Mouse (Mus musculus) ES-E14 (cell line): ENCODE results near the gene Myl3. TPM values are rescaled to one million over a fixed set of nuclear protein-coding genes. Genes with fewer than 3 reads are reported as not detected.

Experiments
- DNase-seq: peaks from one replicate; pipeline ENCODE4 v3.0.0-alpha.2; 2013; ENCODE audit warnings: low read depth, low spot score
- H3K27ac ChIP-seq: 2 replicates; pipeline ENCODE4 v1.5.1; 2012; ENCODE audit warnings: low read depth, mild to moderate bottlenecking, low read length, moderate library complexity, mixed read lengths; ENCODE audit not compliant: poor library complexity, insufficient read depth, severe bottlenecking
- H3K36me3 ChIP-seq: 2 replicates; pipeline ENCODE4 v1.6.1; 2012; ENCODE audit warnings: mild to moderate bottlenecking, low read length, moderate library complexity, mixed read lengths; ENCODE audit not compliant: control insufficient read depth, poor library complexity, insufficient read depth, severe bottlenecking
- H3K4me1 ChIP-seq, 2 experiments: fragments of 150-350 bp in 1 of 2; sonication (generic) in 1 of 2; 2 replicates each; pipeline ENCODE4 v1.6.1; 2012; ENCODE audit warnings: low read length in 2 of 2, mild to moderate bottlenecking in 1 of 2, mixed read lengths in 1 of 2; ENCODE audit not compliant: control insufficient read depth in 2 of 2, insufficient read depth in 2 of 2, poor library complexity in 1 of 2
- H3K4me3 ChIP-seq, 2 experiments: fragments of 150-350 bp in 1 of 2; sonication (generic) in 1 of 2; 2 replicates each; pipeline ENCODE4 v1.5.1; 2012; ENCODE audit warnings: low read length in 2 of 2, low read depth in 1 of 2, mild to moderate bottlenecking in 1 of 2, mixed read lengths in 1 of 2; ENCODE audit not compliant: insufficient read depth in 1 of 2, poor library complexity in 1 of 2, severe bottlenecking in 1 of 2
- H3K9ac ChIP-seq: 2 replicates; pipeline ENCODE4 v1.6.1; 2012; ENCODE audit warnings: low read depth, mild to moderate bottlenecking, low read length, mixed read lengths; ENCODE audit not compliant: poor library complexity, insufficient read depth, severe bottlenecking
- H3K9me3 ChIP-seq: fragments of 150-350 bp; sonication (generic); 2 replicates; pipeline ENCODE4 v1.6.1; 2012; ENCODE audit warnings: low read depth, mild to moderate bottlenecking, low read length; ENCODE audit not compliant: control insufficient read depth, insufficient read depth
- CHD2 ChIP-seq: IDR thresholded peaks from 2 replicates; pipeline ENCODE4 v1.6.1; 2014; ENCODE audit warnings: mild to moderate bottlenecking, low read depth, low read length, inconsistent platforms
- HCFC1 ChIP-seq: IDR thresholded peaks from 2 replicates; pipeline ENCODE4 v1.6.1; 2012; ENCODE audit warnings: low read length, inconsistent platforms, borderline replicate concordance; ENCODE audit not compliant: insufficient read depth
- MAFK ChIP-seq: IDR thresholded peaks from 2 replicates; pipeline ENCODE4 v1.6.1; 2014; ENCODE audit warnings: mild to moderate bottlenecking, low read depth, low read length, inconsistent platforms; ENCODE audit not compliant: insufficient read depth
- ZC3H11A ChIP-seq: IDR thresholded peaks from 2 replicates; pipeline ENCODE4 v1.6.1; 2012; ENCODE audit warnings: low read depth, mild to moderate bottlenecking, inconsistent platforms, low read length, borderline replicate concordance
- ZNF384 ChIP-seq: IDR thresholded peaks from 2 replicates; pipeline ENCODE4 v1.6.1; 2012; ENCODE audit warnings: low read depth, low read length, inconsistent platforms
- in situ Hi-C, 2 experiments: fragments of 600-800 bp; cut with MboI; formaldehyde crosslinking; loops; one replicate each; pipeline ENCODE4 v1.15.1; 2025; ENCODE audit warnings: low sequenced_read_pairs in 2 of 2, inconsistent platforms in 1 of 2; ENCODE audit not compliant: unreplicated experiment in 2 of 2
- total RNA-seq: library from RNA; depleted of rRNA; stranded (reverse); fragments of 300-350 nt; gene quantifications from 2 replicates; pipeline ENCODE4 v1.2.3, GENCODE M21; 2012

Myl3 gene
- total RNA-seq, 1 experiment = 0.89 TPM

DNA sequence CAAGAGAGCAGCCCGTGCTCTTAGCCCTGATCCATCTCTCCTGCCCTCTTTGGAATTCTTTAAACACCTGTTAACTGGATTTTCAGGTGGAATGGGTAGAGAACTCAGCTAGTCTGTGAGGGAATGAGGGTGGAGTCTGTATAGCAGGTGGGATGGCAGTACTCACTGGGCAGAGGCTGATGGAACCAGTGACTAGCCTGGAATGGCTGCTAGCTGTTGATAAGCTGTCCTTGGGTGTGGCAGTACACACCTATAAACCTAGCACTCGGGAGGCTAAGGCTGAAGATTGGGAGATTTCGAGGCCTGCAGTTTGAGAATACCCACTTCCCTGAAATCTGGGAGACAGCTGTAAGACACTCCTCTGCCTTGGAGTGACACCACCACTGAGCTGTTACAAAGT lies 42.1 kb upstream of the Myl3 start:
- Histone ChIP-seq H3K9ac (no peak overlapping the region), H3K27ac (no peak overlapping the region), H3K9me3 (no peaks in the 10 kb centered on the region), H3K36me3 (no peaks in the 10 kb centered on the region; the same call in 1 of the 2 replicates), H3K4me3 (no peak overlapping the region), H3K4me1 (peaks cover 0 to 6% of the 10 kb centered on the region in 2 experiments; a peak in 1 of 4 replicates)
- TF ChIP-seq ZNF384 (no peak), ZC3H11A (no peak)
- in situ Hi-C loops = no loop called here
- DNase-seq = no peak

DNA sequence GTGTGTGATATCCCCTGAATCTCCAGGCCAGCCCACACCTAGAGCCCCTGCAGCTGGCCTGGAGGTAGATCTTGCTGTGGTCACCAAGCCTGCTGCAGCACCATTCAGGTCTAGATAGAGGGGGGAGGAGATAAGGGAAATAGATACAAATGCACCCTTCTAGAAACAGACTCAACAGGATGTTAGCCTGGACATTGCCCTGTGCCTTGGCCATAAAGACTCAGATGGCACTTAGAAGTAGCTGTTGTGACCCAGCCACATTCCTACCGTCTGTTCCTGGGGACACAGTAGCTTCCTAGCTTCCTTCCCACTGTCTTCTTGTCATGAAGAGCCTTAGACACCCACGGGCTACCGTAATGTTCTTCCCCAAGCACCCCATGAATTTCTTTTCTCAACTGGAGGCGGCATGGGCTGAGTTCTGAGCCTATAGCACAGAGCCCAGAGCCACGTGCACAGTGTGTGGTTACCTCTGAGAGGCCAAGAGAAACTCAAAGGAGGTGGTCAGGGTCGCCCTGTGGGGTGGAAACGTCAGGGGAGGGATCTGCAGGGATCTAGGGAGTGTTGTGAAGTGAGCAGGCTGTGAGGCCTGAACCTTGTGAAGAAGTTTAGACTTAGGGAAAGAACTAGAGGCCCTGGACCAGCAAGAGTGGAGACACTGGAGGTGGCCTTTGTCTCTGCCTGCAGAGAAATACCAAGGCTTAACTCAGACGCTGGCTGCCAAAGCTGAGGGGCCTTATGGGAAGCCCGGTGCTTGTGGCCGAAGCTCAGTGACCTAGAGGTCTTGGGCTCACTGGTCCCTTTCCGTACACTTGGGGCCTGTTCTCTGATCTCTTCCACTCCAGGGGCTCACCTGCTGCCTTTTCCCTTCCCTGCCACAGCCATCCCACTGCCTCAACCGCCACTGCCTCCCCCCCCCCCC lies 40.3 kb upstream of the Myl3 start:
- Histone ChIP-seq H3K27ac (no peak overlapping the region), H3K4me3 (no peak overlapping the region), H3K4me1 (peaks cover 0 to 6% of the 10 kb centered on the region in 2 experiments; a peak in 1 of 4 replicates), H3K9ac (no peak overlapping the region), H3K9me3 (no peaks in the 10 kb centered on the region), H3K36me3 (no peaks in the 10 kb centered on the region; the same call in 1 of the 2 replicates)
- no peak for DNase-seq
- TF ChIP-seq ZC3H11A (no peak), MAFK (no peak), CHD2 (no peak), ZNF384 (no peak), HCFC1 (no peak)
- in situ Hi-C loops = no loop called here

DNA sequence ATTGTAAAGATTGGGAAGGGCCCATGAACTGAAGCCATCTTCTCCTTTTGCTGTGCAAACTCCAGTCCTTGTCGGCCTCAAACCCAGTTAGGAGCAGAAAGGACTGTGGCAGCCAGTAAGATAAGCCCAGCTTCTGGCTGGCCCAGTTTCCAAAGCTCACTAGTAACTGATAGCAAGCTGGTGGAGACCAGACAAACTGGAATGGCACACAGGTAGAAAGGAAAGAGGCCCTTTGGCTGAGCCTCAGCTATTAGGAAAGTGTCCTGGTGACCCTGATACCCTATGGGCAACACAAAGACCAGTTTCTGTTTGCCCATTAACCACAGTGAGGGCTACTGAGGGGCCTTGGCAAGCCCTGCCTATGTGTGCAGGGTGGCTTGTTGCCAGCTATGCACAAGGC lies 38.8 kb upstream of the Myl3 start:
- no peak overlapping the region for H3K9ac ChIP-seq
- no peaks in the 10 kb centered on the region for H3K4me1 ChIP-seq
- no peak overlapping the region for H3K27ac ChIP-seq
- H3K9me3 ChIP-seq = no peaks in the 10 kb centered on the region
- TF ChIP-seq CHD2 = no peak
- no peak for TF ChIP-seq ZNF384
- no peak for TF ChIP-seq ZC3H11A
- TF ChIP-seq HCFC1 = no peak
- no peak for TF ChIP-seq MAFK
- H3K36me3 ChIP-seq = no peaks in the 10 kb centered on the region; the same call in 1 of the 2 replicates
- H3K4me3 ChIP-seq = no peak overlapping the region
- DNase-seq = no peak
- in situ Hi-C loops = no loop called here

DNA sequence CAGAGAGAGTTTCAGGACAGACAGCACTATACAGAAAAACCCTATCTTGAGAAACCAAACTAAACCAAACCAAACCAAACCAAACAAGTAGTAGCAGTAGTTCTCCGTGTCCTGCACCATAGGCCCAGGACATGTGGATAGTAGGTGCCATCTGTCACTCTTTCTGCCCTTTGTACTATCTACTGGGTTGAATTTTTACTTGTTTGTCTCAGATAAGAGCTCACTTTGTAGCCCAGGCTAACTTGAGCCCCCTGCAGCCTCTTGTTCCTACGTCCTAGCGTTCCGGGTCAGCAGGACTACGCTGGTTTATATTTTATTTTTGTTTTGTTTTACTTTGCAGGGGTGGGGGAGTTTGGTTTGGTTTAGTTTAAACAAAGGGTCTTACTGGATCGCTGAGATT lies 37.7 kb upstream of the Myl3 start:
- Histone ChIP-seq H3K9me3 (no peaks in the 10 kb centered on the region), H3K9ac (no peak overlapping the region), H3K4me3 (no peak overlapping the region), H3K36me3 (no peaks in the 10 kb centered on the region; the same call in 1 of the 2 replicates), H3K27ac (no peak overlapping the region), H3K4me1 (no peaks in the 10 kb centered on the region)
- TF ChIP-seq ZC3H11A = no peak
- no peak for TF ChIP-seq HCFC1
- in situ Hi-C loops = no loop called here
- no peak for DNase-seq

DNA sequence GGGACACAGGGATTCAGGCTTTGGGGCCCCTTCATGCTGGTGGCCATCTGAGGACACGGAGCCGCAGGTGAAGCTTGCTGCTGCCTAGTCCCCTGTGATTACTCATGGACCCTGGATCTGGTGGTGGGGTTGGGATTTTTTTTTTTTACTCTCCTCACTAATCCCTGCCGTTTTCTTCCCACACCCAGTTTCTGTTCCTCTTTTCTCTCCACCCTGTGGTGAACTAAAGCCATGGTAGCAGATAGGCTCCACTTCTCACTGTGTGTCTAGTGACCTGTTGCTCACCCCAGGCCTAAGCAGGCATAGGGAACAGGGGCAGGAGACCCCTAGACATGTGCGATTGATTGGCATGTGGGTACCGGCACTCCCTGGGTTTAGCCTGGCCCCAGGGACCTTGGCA lies 34.9 kb upstream of the Myl3 start:
- TF ChIP-seq ZC3H11A = no peak
- TF ChIP-seq MAFK = no peak
- TF ChIP-seq ZNF384 = no peak
- TF ChIP-seq CHD2 = no peak
- TF ChIP-seq HCFC1 = no peak
- no peak overlapping the region for H3K4me3 ChIP-seq
- no peak overlapping the region for H3K9ac ChIP-seq
- H3K27ac ChIP-seq = no peak overlapping the region
- no peak for DNase-seq
- peaks cover 0 to 3% of the 10 kb centered on the region in 2 experiments; a peak in 1 of 4 replicates for H3K4me1 ChIP-seq
- H3K36me3 ChIP-seq = peaks cover 2% of the 10 kb centered on the region; the same call in 1 of the 2 replicates
- H3K9me3 ChIP-seq = no peaks in the 10 kb centered on the region
- in situ Hi-C loops = no loop called here
